Mouse (Mus musculus) heart, adult 8-10 months (tissue): ENCODE data around the gene Adm. TPM values are rescaled to one million over a fixed set of nuclear protein-coding genes. Genes with fewer than 3 reads are reported as not detected.
A peak's percentile ranks its signal among the peaks of the same experiment; 100 is the strongest.

Experiments
- DNase-seq: peaks from one replicate; pipeline ENCODE4 v3.0.0; 2022; ENCODE audit warnings: low spot score
- total RNA-seq, 4 experiments: library from RNA; stranded (reverse); gene quantifications; 2 replicates each; pipeline ENCODE4 v1.2.4; 2022

The Adm gene
- total RNA-seq, 4 experiments from 2014 or later: 9.6 to 15.8 (median 12.2) TPM

GRCm38 (mm10) chr7:110658378-110658928 is 31.0 kb downstream of the Adm start:
- DNase-seq: no peak

GRCm38 (mm10) chr7:110666537-110666936 is 39.1 kb downstream of the Adm start:
- no peak for DNase-seq

DNA sequence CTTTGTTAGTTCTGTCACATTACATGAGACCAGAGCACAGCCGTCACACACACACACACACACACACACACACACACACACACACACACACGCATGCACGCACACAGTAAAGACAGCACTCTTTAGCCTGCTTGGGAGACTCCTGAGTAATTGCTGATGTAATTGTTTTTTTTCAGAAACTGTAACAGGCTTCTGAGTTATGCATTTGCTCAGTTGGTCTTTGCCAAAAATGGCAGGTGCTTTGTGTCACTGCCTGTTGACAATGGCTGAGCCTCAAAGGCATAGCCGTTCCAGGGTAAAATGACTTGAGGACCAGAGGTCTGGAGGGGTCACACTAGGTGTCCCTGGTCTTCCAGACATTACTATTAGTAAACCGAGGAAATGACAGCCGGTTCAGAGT is 40.8 kb downstream of the Adm start:
- peak; percentile 64 for DNase-seq

GRCm38 (mm10) chr7:110668756-110669155 is 41.3 kb downstream of the Adm start:
- DNase-seq: peak; percentile 78

- no peak for DNase-seq
Observed at GRCm38 (mm10) chr7:110671121-110671680, 43.7 kb downstream of the Adm start.

Other genes starting within 250 kb of the Adm start
- gene Sbf2, start 12.7 kb upstream of the Adm start, total RNA-seq: 10 to 100 TPM; 36.1 to 45.7 (median 40.7) TPM
- gene Ampd3, start 140.5 kb downstream of the Adm start, total RNA-seq: 10 to 100 TPM; 28.4 to 42.8 (median 34.3) TPM
- gene Rnf141, start 216.8 kb downstream of the Adm start, total RNA-seq: 10 to 100 TPM; 36.4 to 44.5 (median 39.8) TPM
- 10 to 100 TPM; 10.4 to 16.8 (median 13.0) TPM for gene Lyve1, start 235.6 kb downstream of the Adm start, total RNA-seq